Mouse (Mus musculus): ENCODE measurements around the gene Bri3. TPM values are rescaled to one million over a fixed set of nuclear protein-coding genes. Genes with fewer than 3 reads are reported as not detected.

The Bri3 gene
- total RNA-seq, 4 experiments from 2014 or later = 35.7 to 43.3 (median 40.9) TPM

- DNase-seq (ENCODE audit: low spot score in 2 of 2) = no peak
Measured at GRCm38 (mm10) chr5:144261309-144261708, 17.1 kb downstream of the Bri3 start.

GRCm38 (mm10) chr5:144261829-144262228, 17.6 kb downstream of the Bri3 start:
- no peak for DNase-seq (ENCODE audit: low spot score in 2 of 2)

DNA sequence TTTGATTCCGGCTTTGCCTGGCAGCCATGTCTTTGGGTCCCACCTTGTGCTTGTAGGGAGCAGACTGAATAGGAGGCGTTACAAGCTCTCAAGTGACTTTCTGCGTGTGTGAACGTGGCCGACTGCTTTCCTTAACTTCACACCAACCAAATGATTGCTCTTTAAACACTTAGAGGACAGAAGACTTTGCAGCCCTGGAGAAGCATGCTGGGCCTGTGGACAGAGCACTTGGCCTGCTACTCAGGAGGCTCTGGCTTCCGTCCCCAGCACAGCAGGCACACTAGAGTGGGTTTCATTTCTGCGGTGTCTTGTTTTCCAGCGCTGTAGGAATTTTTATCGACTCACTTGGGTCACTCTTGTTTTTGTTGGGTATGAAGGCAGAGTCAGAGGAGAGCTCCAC, 18.8 kb downstream of the Bri3 start:
- DNase-seq (ENCODE audit: low spot score in 2 of 2) = no peak

- DNase-seq (ENCODE audit: low spot score in 2 of 2) = no peak
Measured at GRCm38 (mm10) chr5:144263496-144263895, 19.3 kb downstream of the Bri3 start.

DNA sequence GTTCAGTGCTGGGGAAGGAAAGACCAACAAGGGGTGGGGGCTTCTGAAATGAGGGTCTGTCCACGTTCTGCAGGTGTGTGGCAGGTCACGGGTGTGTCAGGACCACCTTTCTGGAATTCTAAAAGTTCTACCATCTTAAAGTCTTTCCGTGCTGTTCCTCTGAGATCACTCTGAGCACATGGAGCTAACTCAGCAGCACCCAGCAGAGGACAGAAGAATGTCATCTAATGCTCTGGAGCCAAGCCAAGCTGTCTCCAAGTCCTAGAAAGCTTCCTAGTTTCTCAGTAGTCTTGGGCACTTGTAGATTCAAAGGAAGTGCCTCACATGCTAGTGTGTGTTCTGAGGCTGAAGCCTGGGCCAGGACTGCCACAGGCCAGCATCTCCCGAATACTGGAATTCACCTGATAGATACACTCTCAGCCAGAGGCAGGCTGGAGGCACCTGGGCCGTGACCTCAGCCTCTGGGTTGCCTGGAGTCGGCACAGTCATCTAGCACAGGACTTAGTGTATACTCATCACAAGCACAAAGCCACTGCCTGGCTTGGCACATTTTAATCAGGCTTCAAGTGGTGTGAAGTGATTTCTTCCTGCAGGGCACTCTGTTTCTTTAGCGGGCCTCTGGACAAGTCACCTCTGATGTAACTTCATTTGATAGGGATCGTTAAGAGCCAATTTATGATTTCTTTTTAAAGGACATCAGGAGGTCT, 23.5 kb downstream of the Bri3 start:
- no peak for DNase-seq (ENCODE audit: low spot score in 2 of 2)

GRCm38 (mm10) chr5:144269926-144270325, 25.7 kb downstream of the Bri3 start:
- no peak for DNase-seq (ENCODE audit: low spot score in 2 of 2)

- DNase-seq (ENCODE audit: low spot score in 2 of 2) = no peak
Measured at GRCm38 (mm10) chr5:144270420-144270819, 26.2 kb downstream of the Bri3 start.

GRCm38 (mm10) chr5:144271118-144271517, 26.9 kb downstream of the Bri3 start:
- no peak for DNase-seq (ENCODE audit: low spot score in 2 of 2)

DNA sequence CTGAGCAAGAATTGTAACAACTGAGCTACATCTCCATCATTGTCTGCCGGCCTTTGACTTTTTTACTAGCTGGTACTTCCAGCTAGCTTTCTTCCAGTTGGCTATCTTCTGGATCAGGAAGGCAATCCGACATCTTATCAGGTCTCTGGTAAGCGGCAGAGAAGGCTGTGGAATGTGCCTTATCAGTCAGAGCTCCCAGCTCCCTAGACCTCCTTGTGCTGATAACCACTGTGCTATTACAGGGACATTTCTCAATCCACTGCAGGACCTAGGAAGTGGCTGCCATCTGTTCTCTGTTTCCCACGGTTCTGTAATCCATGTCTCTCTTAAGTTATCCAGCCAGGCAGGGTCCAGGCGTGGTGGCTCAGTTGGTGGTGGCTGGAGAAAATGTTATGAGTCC, 27.5 kb downstream of the Bri3 start:
- DNase-seq (ENCODE audit: low spot score in 2 of 2) = no peak

- no peak for DNase-seq (ENCODE audit: low spot score in 2 of 2)
Measured at GRCm38 (mm10) chr5:144274904-144275303, 30.7 kb downstream of the Bri3 start.

GRCm38 (mm10) chr5:144276898-144277630, 32.8 kb downstream of the Bri3 start:
- DNase-seq (ENCODE audit: low spot score in 2 of 2) = no peak

DNA sequence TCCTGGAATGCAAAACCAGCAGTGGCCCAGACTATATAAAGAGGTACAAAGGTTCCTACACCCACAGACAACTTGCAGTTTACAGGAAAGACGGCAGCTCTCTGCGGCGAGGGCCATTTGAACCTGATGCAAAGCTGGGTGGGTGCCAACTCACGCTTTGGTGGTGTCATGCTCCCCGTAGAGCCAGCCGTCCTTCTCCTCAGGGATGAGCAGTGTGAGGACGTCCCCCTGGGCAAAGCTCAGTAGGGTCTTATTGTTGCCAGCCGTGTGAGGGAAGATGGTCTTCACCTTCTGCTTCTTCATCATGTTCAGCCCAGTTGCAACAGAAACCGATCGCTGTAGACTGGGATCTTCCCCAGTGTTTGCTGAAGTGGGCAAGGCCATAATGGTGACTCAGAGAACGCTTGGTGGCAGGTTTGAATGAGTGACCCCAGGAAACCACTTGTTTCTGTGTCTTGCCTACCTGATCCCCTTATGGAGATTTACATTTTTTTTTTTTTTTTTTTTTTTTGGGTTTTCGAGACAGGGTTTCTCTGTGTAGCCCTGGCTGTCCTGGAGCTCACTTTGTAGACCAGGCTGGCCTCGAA, 34.2 kb downstream of the Bri3 start:
- DNase-seq (ENCODE audit: low spot score in 2 of 2) = no peak

GRCm38 (mm10) chr5:144279081-144279541, 34.9 kb downstream of the Bri3 start:
- no peak for DNase-seq (ENCODE audit: low spot score in 2 of 2)

GRCm38 (mm10) chr5:144279926-144280325, 35.7 kb downstream of the Bri3 start:
- DNase-seq (ENCODE audit: low spot score in 2 of 2) = no peak

- DNase-seq (ENCODE audit: low spot score in 2 of 2) = no peak
Measured at GRCm38 (mm10) chr5:144282470-144283260, 38.4 kb downstream of the Bri3 start.

GRCm38 (mm10) chr5:144283551-144284031, 39.4 kb downstream of the Bri3 start:
- no peak for DNase-seq (ENCODE audit: low spot score in 2 of 2)

- DNase-seq (ENCODE audit: low spot score in 2 of 2) = no peak
Measured at GRCm38 (mm10) chr5:144284599-144284998, 40.4 kb downstream of the Bri3 start.

DNA sequence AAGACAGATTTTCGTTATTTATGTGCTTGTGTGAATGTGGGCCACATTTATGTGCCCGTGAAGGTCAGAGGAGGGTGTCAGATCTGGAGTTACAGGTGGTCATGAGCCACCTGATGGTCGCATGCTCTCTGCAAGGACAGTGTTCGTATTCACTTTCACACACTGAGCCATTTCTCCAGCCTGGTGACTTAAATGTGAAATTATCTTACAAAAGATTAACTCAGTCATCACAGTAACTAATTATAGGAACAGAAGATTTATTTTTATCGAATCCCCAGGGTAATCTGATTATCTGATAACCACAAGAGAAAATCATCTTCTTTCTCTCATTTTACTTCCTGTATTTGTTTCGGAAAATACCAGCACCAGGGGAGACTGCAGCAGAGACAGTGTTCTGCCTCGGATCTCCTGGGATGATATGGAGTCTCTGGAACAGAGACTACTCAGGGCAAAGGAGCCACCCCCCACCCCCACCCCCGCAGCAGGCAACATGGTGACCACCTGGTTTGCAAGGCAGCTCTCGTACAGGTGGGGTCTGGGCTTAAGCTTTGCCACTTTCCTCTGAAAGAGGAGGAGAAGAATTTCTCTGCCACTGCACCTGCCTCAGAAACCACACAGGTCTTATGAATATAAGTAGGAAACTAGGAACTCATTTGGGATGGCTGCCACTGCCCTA, 42.5 kb downstream of the Bri3 start:
- DNase-seq (ENCODE audit: low spot score in 2 of 2) = no peak

DNA sequence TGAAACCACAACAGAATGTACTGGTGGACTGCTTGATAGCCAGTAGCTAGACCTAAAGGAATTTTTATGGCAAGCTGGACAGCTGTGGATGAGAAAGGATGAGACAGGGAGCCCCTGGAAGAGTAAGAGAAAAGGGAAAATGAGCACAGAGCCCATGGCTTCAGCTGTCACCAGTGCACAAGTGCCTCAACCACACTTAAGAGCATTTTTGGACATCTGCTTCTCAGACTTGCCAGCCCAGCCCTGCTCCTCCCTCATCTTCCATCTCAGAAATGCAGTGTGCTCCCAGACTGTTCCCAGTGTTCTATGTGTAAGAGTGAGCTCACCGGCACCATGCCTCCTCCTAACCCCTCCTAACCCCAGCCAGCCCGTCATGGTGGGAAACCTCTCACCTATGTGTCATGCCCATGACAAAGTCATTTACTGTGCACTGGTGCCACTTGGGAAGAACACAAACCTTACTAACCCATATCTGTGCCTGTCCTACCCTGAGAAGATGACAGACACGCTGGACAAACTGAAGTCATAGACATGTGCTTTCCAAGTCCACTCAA, 43.1 kb downstream of the Bri3 start:
- no peak for DNase-seq (ENCODE audit: low spot score in 2 of 2)

DNA sequence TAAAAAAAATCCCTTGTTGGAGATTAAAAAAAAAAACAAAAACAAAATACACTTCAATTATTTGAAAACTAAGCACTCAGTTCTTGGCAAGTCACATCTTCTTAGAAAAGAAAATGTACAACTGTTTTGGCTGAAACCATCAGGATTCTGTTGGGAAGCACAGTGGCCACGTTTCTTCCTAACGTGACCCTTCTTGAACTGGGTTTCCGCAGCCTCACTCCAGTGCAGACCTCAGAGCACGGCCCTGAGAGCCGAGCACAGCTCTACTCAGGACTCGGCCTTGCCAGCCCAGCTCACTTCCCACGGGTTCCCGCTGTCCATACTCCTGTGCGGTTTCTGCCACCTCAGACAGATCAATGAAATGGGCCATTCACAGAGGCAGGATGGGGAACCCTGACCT, 44.2 kb downstream of the Bri3 start:
- DNase-seq (ENCODE audit: low spot score in 2 of 2) = no peak

Data from gastrocnemius, adult 8-10 months (tissue).